Mouse (Mus musculus) G1E-ER4 (cell line): ENCODE data around the gene Mllt6. TPM values are rescaled to one million over a fixed set of nuclear protein-coding genes. Genes with fewer than 3 reads are reported as not detected.

ENCODE experiments used
- GATA1 ChIP-seq: IDR thresholded peaks from one replicate; pipeline ENCODE4 v1.8.0; 2012; ENCODE audit warnings: low read length, inconsistent platforms
- polyA plus RNA-seq: library from polyadenylated mRNA; stranded (reverse); fragments of >175 nt; gene quantifications from 2 replicates; pipeline ENCODE4 v1.2.3, GENCODE M21; 2012

Gene Mllt6
- polyA plus RNA-seq, 1 experiment, result 42.2 TPM

DNA sequence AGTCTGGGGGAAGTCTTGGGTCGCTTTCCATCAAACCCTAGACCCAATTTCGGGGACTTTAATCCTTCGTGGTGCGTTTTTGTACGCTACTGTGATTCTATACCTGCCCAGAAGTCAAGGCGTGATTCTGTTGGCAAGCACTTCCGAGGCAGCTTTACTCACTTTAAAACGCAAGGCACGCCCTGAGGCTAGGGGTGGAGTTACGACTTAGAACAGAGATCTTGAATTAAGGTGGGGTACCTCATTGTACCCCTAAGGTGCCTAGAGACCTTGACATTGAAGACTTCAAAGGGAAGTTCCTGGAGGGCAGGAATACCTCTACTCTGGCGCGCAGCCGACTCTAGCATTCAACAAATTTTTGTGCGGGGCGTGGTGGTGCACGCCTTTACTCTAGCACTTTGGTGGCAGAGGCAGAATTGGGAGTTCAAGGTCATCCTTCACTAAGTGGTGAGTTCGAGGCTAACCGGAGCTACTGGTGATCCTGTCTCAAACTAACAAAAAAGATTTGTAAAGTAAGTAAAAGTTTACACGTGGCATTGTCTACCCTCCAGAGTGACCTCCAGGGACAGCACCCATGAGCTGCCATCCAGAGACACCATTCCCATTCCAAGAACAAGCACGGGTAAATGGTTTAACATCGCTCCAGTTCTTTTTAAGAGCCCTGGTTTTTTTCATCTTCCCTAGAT, 864 bp upstream of the Mllt6 start:
- no peak for TF ChIP-seq GATA1

GRCm38 (mm10) chr11:97663528-97664338, 519 bp downstream of the Mllt6 start:
- no peak for TF ChIP-seq GATA1

GRCm38 (mm10) chr11:97664339-97664665, 1.1 kb downstream of the Mllt6 start:
- no peak for TF ChIP-seq GATA1

DNA sequence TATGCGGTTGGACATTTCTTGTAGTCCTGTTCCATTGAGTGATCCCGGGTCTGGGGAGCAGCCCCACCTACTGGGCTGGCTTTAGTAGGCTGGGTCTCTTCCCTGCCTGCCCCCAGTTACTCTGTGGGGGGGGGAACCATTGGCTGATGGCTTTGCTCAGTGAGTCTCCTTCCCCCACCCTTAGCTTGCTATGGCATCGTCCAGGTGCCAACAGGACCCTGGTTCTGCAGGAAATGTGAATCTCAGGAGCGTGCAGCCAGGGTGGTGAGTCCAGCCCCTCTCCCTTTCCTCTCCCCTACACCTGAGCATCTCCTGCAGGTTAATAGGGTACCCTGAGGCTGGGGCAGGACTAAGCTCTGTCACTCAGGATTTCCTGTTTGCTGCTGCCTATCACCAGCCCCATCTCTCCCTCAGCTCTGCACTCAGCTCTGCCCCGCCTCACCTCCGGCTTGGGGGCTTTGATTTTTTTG, 1.6 kb downstream of the Mllt6 start:
- TF ChIP-seq GATA1, result no peak

DNA sequence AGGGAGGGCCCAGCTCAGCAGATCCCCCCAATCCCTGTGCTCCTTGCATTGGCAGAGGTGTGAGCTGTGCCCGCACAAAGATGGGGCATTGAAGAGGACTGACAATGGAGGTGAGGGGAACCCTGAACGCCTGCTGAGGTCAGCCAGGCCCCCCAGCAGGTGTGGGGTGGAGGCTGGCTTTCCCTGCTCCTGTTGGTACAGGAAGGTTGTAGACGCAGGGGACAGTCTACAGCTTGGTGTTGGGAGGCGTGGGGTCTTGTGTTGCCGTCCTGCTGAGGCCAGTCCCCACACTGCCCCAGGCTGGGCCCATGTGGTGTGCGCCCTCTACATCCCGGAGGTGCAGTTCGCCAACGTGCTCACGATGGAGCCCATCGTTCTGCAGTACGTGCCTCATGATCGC, 2.2 kb downstream of the Mllt6 start:
- TF ChIP-seq GATA1, result no peak

- TF ChIP-seq GATA1, result no peak
Measured at GRCm38 (mm10) chr11:97666221-97666620, 3.0 kb downstream of the Mllt6 start.

- no peak for TF ChIP-seq GATA1
Measured at GRCm38 (mm10) chr11:97666794-97667193, 3.6 kb downstream of the Mllt6 start.

GRCm38 (mm10) chr11:97668160-97668559, 4.9 kb downstream of the Mllt6 start:
- TF ChIP-seq GATA1, result no peak

- TF ChIP-seq GATA1, result no peak
Measured at GRCm38 (mm10) chr11:97669268-97669667, 6.1 kb downstream of the Mllt6 start.

- no peak for TF ChIP-seq GATA1
Measured at GRCm38 (mm10) chr11:97669829-97670228, 6.6 kb downstream of the Mllt6 start.

- TF ChIP-seq GATA1, result no peak
Measured at GRCm38 (mm10) chr11:97670234-97671176, 7.3 kb downstream of the Mllt6 start.

DNA sequence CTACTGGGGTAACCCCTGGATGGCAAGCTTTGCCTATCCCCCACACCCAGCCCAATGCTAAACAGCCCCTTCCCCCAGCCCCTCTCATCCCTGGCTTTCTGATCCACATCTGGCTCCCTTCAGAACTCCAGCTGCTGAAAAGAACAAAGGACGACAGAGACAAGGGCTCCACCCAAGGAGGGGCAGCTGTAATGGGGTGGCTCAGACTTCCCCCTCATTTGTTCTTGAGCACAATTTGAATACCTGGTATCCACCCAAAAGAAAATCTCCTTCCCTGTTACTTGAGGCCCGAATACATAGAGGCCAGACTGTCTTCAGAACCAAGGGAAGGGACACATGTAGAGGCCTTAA, 7.9 kb downstream of the Mllt6 start:
- TF ChIP-seq GATA1, result no peak

GRCm38 (mm10) chr11:97673148-97673547, 9.9 kb downstream of the Mllt6 start:
- no peak for TF ChIP-seq GATA1

- TF ChIP-seq GATA1, result no peak
Measured at GRCm38 (mm10) chr11:97676050-97676754, 13.0 kb downstream of the Mllt6 start.

DNA sequence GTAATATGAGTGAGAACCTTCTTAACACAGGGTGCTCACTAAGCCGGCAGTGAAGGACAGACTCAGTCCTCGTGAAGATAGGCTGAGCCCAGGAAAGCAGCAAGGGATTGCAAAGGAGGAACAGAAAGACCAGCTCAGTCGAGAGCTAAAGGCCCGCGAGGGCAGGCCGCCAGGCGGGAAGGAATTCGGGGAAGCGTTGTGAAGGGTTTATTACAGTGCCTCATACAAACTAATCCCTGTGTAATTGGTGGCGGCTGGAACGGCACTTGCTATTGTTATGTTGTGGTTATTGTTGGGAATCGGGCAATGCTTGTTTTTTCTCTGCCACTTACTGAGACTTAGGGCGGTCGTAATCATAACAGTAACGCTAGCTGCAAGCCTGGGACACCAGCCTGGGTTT, 14.2 kb downstream of the Mllt6 start:
- no peak for TF ChIP-seq GATA1
